Mouse (Mus musculus): ENCODE results near the gene Hoxb7.

GRCm38 (mm10) chr11:96321846-96322245, 35.4 kb downstream of the Hoxb7 start:
- no peak for TF ChIP-seq CTCF (IDR thresholded peaks at IDR 0.05; ENCODE audit: low read depth)
- no peak for TF ChIP-seq EP300 (IDR thresholded peaks at IDR 0.05; ENCODE audit: low read depth)
